Mouse (Mus musculus): Measurements from ENCODE around the gene Eno3.

Gene Eno3

GRCm38 (mm10) chr11:70656964-70657363 is at the start of gene Eno3:
Eno3 (plus strand) TSS chr11:70657202.
- in situ Hi-C loops (cut with MboI, MseI): loop anchor here in 1 of 2 experiments (10.0 to 25.0 kb wide), 2 partner anchors 662 to 1570 kb away; partner anchors contain the start of genes Gabarap, Per1, Phf23 and Vamp2

GRCm38 (mm10) chr11:70607611-70608010 is 49.4 kb upstream of the Eno3 start:
- in situ Hi-C loops (cut with MboI, MseI): loop anchor here in 1 of 2 experiments (5.0 kb wide), 2 partner anchors 65 to 195 kb away; partner anchors contain the start of genes Pelp1 and Pld2

DNA sequence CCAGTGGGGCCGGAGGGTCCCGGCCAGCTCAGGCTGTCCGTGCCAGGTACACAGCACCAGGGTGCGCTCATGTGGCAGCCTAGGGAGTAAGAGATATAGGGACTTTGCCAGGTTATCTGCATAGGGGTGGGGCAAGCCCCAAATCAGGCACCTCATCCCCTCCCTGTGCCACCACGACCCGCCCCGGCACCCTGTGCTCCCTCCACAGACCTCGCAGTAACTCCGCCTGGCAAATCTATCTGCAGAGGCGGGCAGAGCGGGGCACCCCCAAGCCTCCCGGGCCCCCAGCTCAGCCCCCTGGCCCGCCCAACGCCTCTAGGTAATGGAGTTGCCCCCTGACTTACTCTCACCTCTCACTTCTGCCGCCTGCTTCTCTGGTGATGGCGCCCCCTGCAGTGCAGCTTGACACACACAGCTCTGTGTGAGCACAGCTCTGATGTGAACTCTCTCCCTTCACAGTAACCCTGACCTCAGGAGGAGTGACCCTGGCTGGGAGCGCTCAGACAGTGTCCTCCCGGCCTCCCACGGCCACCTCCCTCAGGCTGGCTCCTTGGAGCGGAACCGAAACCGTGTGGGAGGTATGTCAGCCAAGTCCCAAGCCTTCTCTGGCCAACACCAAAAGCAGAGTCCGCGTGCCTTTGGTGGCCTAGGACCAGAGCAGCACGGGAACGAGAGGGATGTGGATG is 48.5 kb upstream of the Eno3 start:
- in situ Hi-C loops (cut with MboI, MseI): loop anchor here in 1 of 2 experiments (5.0 kb wide), 2 partner anchors 66 to 196 kb away; partner anchors contain the start of genes Pelp1 and Pld2

GRCm38 (mm10) chr11:70610752-70611151 is 46.2 kb upstream of the Eno3 start:
- in situ Hi-C loops (cut with MboI, MseI): loop anchor here in 1 of 2 experiments (5.0 kb wide), 1 partner anchor 68 kb away; the partner anchor contains the start of gene Pld2

- in situ Hi-C loops (cut with MboI, MseI): loop anchor here in 1 of 2 experiments (5.0 kb wide), 1 partner anchor 70 kb away; the partner anchor contains the start of gene Pld2
Measured at GRCm38 (mm10) chr11:70612505-70612904, 44.5 kb upstream of the Eno3 start.

GRCm38 (mm10) chr11:70615074-70615473 is 41.9 kb upstream of the Eno3 start:
- in situ Hi-C loops (cut with MboI, MseI): loop anchor here (5.0 kb wide), 2 partner anchors 137 to 178 kb away; no protein-coding TSS in a partner anchor

- in situ Hi-C loops (cut with MboI, MseI): loop anchor here (5.0 kb wide), 2 partner anchors 137 to 178 kb away; no protein-coding TSS in a partner anchor
Measured at GRCm38 (mm10) chr11:70615516-70616093, 41.4 kb upstream of the Eno3 start, which contains the start of gene 4930544D05Rik. 4930544D05Rik (plus strand) TSS chr11:70615848.

GRCm38 (mm10) chr11:70619101-70619500 is 37.9 kb upstream of the Eno3 start, which contains the start of gene Chrne:
Chrne (minus strand) TSS chr11:70619216.
- in situ Hi-C loops (cut with MboI, MseI): loop anchor here (5.0 kb wide), 2 partner anchors 133 to 182 kb away; no protein-coding TSS in a partner anchor

- in situ Hi-C loops (cut with MboI, MseI): no loop called here
Measured at GRCm38 (mm10) chr11:70621972-70622814, 34.8 kb upstream of the Eno3 start.

DNA sequence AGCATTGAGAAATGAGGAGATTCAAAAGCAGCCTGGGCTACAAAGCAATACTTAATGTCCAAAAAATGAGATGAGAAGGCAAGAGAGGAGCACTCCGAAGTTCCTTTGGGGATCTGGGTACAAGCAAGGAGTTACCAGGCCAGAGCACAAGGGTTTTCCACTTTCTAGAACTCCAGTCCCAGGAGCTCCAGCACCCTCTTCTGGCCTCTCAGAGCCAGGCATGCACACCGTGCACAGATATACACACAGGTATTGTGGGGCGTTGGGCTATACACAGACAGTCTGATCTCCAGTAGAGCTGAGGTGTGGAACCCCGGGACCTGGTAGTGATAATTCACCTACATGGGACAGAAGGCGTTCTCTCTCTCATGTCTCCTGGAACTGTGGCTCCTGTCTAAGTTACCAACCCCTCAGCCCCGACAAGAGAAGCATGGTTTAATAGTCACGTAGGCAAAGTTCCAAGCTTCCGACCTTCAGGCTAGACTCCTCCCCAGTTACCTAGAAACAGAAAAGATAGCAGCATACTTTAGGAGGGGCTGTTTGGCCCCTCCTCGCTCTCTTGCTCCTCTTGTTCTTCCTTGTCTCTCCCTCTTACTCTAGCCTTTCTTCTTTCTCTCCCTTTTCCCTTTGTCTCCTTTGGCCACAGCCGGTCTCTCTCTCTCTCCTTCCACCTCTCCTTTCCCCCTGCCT is 33.8 kb upstream of the Eno3 start:
- in situ Hi-C loops (cut with MboI, MseI): no loop called here

DNA sequence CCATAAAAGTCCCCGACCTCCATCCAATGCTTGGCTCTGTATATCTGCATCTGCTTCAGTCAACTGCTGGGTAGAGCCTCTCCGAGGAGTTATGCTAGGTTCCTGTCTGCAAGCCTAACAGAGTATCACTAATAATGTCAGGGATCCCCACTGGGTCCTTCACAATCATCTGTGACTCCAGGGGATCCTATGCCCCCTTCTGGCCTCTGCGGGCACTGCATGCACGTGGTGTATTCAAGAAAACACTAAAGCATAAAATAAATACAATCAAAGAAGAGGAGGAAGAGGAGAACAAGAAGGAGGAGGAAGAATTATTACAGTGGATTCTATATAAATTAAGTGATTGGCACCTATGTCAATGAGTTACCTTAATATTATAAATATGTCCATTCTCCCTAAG is 31.5 kb upstream of the Eno3 start:
- in situ Hi-C loops (cut with MboI, MseI): loop anchor here in 1 of 2 experiments (25.0 kb wide), 1 partner anchor 137 kb away; the partner anchor contains the start of gene Zfp3

DNA sequence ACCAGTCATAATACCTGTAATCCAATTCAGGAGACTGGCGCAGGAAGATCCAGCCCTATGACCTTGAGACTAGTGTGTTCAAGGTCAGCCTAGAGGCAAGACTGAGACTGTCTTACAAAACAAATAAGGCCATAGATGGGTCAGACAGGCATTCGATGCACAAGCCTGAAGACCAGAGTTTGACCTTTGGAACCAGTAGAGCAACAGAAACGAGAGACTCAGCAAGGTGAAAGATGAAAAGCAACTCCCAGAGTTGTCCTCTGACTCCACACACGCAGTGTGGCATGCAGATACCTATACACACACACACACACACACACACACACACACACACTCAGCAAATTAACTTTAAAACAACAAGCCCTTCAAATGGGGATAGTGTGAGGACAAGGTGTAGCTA is 30.1 kb upstream of the Eno3 start:
- in situ Hi-C loops (cut with MboI, MseI): loop anchor here in 1 of 2 experiments (25.0 kb wide), 1 partner anchor 135 kb away; the partner anchor contains the start of gene Zfp3

GRCm38 (mm10) chr11:70628431-70628830 is 28.6 kb upstream of the Eno3 start:
- in situ Hi-C loops (cut with MboI, MseI): loop anchor here in 1 of 2 experiments (25.0 kb wide), 1 partner anchor 134 kb away; the partner anchor contains the start of gene Zfp3

- in situ Hi-C loops (cut with MboI, MseI): loop anchor here in 1 of 2 experiments (25.0 kb wide), 1 partner anchor 133 kb away; the partner anchor contains the start of gene Zfp3
Measured at GRCm38 (mm10) chr11:70629557-70629956, 27.4 kb upstream of the Eno3 start.

DNA sequence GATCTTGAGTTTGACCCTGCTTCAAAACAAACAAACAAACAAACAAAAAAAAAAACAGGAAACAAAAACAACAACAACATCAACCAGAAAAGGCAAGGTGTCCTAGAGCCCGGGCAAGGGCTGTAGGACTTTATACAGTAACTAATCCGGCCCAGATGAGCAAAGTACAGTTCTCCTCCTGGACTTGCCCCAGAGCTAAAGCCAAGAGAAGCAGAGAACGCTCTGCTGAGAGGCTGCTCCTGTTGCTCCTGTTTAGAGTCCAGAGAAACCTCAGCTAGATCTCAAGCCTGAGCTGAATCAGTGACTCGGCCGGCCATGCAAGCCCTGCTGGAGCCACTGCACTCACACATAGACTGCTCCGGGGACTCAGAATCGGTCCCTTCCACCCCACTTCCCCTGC is 26.9 kb upstream of the Eno3 start:
- in situ Hi-C loops (cut with MboI, MseI): loop anchor here in 1 of 2 experiments (25.0 kb wide), 1 partner anchor 132 kb away; the partner anchor contains the start of gene Zfp3

GRCm38 (mm10) chr11:70635601-70636000 is 21.4 kb upstream of the Eno3 start:
- in situ Hi-C loops (cut with MboI, MseI): loop anchor here in 1 of 2 experiments (25.0 kb wide), 1 partner anchor 127 kb away; the partner anchor contains the start of gene Zfp3

GRCm38 (mm10) chr11:70637764-70638163 is 19.2 kb upstream of the Eno3 start:
- in situ Hi-C loops (cut with MboI, MseI): loop anchor here in 1 of 2 experiments (25.0 kb wide), 1 partner anchor 125 kb away; the partner anchor contains the start of gene Zfp3

DNA sequence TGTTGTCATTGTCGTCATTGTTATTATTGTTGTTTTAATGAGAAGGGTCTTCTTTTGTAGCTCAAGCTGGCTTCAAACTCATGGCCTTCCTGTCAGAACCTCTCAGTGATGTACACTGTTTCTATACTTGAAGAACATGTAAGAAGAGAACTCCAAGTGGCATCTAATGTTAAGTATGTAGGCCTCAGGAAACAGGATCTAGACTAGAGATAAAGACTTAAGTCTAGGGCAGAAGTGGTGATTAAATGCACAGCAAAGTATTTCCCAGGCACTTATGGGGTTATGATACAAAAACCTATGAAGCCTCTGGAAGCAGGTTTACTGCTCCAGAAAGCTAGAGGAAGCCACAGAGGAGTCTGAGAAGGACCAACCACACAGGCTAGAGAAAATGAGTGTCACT is 18.7 kb upstream of the Eno3 start:
- in situ Hi-C loops (cut with MboI, MseI): loop anchor here in 1 of 2 experiments (25.0 kb wide), 1 partner anchor 124 kb away; the partner anchor contains the start of gene Zfp3

DNA sequence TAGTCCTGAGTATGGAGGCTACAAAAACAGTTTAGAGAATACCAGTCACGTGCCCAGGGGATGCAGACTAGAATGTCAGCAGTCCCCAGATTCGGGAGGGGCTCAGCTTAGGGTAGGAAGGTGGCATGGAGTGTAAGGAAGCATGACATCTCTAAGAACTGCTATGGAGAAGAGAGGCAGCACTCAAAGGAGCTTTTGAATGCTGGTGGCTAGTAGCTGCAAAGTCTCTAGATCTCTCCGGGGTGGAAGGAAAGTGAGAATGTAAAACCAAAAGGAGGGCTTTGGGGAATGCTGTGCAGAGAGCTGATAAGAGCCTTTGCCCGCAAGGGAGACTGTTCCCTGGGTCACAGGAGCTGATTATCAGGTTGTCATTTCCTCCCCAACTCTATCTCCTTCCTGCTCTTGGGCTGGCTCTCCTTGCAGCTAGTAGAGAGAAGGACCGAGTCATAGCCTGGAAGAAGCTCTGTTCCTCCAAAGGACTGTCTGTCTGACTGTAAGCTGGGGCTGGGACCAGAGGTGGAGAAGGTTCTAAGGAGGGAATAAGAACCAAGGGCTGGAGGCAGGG is 18.2 kb upstream of the Eno3 start, which contains the start of gene Gp1ba:
Gp1ba (plus strand) TSS at position 409 of the 565 bp plus-strand sequence.
- in situ Hi-C loops (cut with MboI, MseI): loop anchor here in 1 of 2 experiments (25.0 kb wide), 1 partner anchor 124 kb away; the partner anchor contains the start of gene Zfp3
